ENCODE assay signal across 8 mouse cellular contexts in the genomic region with DNA sequence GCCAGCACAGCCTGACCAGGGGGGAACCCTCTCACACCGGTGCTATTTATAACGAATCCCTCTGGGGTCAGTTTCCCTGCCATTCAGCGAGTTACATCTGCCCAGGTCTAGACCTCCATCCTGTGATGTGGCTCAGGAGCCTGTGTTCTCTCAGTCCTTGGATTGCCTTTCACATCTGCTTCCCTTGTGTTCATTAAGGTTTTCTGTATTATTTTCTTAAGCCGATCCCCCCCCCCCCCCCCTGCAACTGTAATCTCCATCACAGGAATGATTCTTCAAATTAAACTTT. TPM values are rescaled to one million over a fixed set of nuclear protein-coding genes. Genes with fewer than 3 reads are reported as not detected.
DNase-seq lines count a peak whose midpoint lies in the region; ATAC-seq lines count a peak whose summit lies in the region.

No protein-coding gene starts in this region.

- H3K9me3 ChIP-seq in heart, embryonic 15.5 days (replicated peaks): no peaks in the 10 kb centered on the region
- no peaks in the 10 kb centered on the region for H3K9me3 ChIP-seq in hindbrain, embryonic 14.5 days (ENCODE audit: control insufficient read depth, low read length)
- H3K9me3 ChIP-seq in midbrain, embryonic 13.5 days: no peaks in the 10 kb centered on the region

- H3K36me3 ChIP-seq in heart, embryonic 15.5 days: no peaks in the 10 kb centered on the region
- no peaks in the 10 kb centered on the region for H3K36me3 ChIP-seq in hindbrain, embryonic 14.5 days (replicated peaks; ENCODE audit: control insufficient read depth, insufficient read depth)
- no peaks in the 10 kb centered on the region for H3K36me3 ChIP-seq in midbrain, embryonic 13.5 days

- no peak overlapping the region for H3K27ac ChIP-seq in heart, embryonic 15.5 days
- H3K27ac ChIP-seq in hindbrain, embryonic 14.5 days: no peak overlapping the region
- no peak overlapping the region for H3K27ac ChIP-seq in midbrain, embryonic 13.5 days

- H3K27me3 ChIP-seq in heart, embryonic 15.5 days: no peaks in the 10 kb centered on the region; the same call in 1 of the 2 replicates
- H3K27me3 ChIP-seq in hindbrain, embryonic 14.5 days (ENCODE audit: control insufficient read depth, insufficient read depth, low read length): no peaks in the 10 kb centered on the region
- H3K27me3 ChIP-seq in midbrain, embryonic 13.5 days: no peaks in the 10 kb centered on the region

- H3K4me2 ChIP-seq in heart, embryonic 15.5 days: peak overlapping the region; percentile 53
- peak overlapping the region; percentile 40 for H3K4me2 ChIP-seq in hindbrain, embryonic 14.5 days (replicated peaks)
- peak overlapping the region; percentile 43 for H3K4me2 ChIP-seq in midbrain, embryonic 13.5 days (replicated peaks)

- WGBS in heart, embryonic 15.5 days: 14% methylated on average over 4 of the region's 4 CpGs
- WGBS in hindbrain, embryonic 14.5 days: 25% methylated on average over 4 of the region's 4 CpGs
- WGBS in midbrain, embryonic 13.5 days: 26% methylated on average over 4 of the region's 4 CpGs

- no peak for ATAC-seq in heart, embryonic 15.5 days (replicated peaks; ENCODE audit: insufficient number of reproducible peaks, insufficient read depth, low FRiP score, low read depth)
- peak; percentile 19 for ATAC-seq in activated CD4-positive, CD25-positive, alpha-beta regulatory T cell, adult 4 months
- no peak for ATAC-seq in hindbrain, embryonic 14.5 days (ENCODE audit: low FRiP score)
- no peak for ATAC-seq in midbrain, embryonic 13.5 days

- intact Hi-C loops in heart, postnatal 36 days (cut with DNase I): loop anchor here (1.0 to 10.0 kb wide), 2 partner anchors 88 to 199 kb away; no protein-coding TSS in a partner anchor

- H3K9ac ChIP-seq in heart, embryonic 15.5 days: no peak overlapping the region
- no peak overlapping the region for H3K9ac ChIP-seq in hindbrain, embryonic 14.5 days
- H3K9ac ChIP-seq in midbrain, embryonic 13.5 days (replicated peaks): peak overlapping the region; percentile 50

- H3K4me3 ChIP-seq in heart, embryonic 15.5 days: peak overlapping the region; percentile 15; the same call in 1 of the 2 replicates
- 0 out of 2 replicates have a peak overlapping the region, but pooled peaks have one; percentile 7 for H3K4me3 ChIP-seq in hindbrain, embryonic 14.5 days (replicated peaks; ENCODE audit: low read length)
- H3K4me3 ChIP-seq in midbrain, embryonic 13.5 days (replicated peaks): peak overlapping the region; percentile 18; the same call in 1 of the 2 replicates

- peaks cover 6% of the 10 kb centered on the region; the same call in 1 of the 2 replicates for H3K4me1 ChIP-seq in heart, embryonic 15.5 days (replicated peaks)
- no peaks in the 10 kb centered on the region for H3K4me1 ChIP-seq in hindbrain, embryonic 14.5 days (replicated peaks; ENCODE audit: control insufficient read depth, insufficient read depth, low read length)
- no peaks in the 10 kb centered on the region for H3K4me1 ChIP-seq in midbrain, embryonic 13.5 days (replicated peaks)

- DNase-seq in heart, postnatal 36 days: no peak
- no peak for DNase-seq in hindbrain, embryonic 14.5 days (ENCODE audit: low spot score)
- no peak for DNase-seq in frontal cortex, adult 2 months (ENCODE audit: extremely low spot score in 1 of 2, low spot score in 1 of 2)
- no peak for DNase-seq in left cerebral cortex, adult 9 months (ENCODE audit: low spot score in 2 of 2)
- no peak for DNase-seq in thymus, postnatal 10 days (ENCODE audit: low spot score in 2 of 2)

RNA-seq across cellular contexts. Expression of a gene that starts 22.1 kb away (rescaled TPM):
- polyA plus RNA-seq in heart, embryonic 15.5 days (2015; fragmentation: Nextera tagmentation; extraction: Ambion mirVana): 87.0 and 94.9 TPM in 2 replicates
- total RNA-seq in heart, postnatal 36 days (2021): 10 to 100 TPM; 57.1 to 58.5 TPM
- polyA plus RNA-seq in activated CD4-positive, CD25-positive, alpha-beta regulatory T cell, adult 4 months (2017; shearing (Covaris generic)): 1 to 10 TPM; 5.9 to 7.6 TPM
- 176 and 196 TPM in 2 replicates for polyA plus RNA-seq in hindbrain, embryonic 14.5 days (2014; fragmentation: Nextera tagmentation; extraction: Ambion mirVana)
- 114 and 126 TPM in 2 replicates for polyA plus RNA-seq in midbrain, embryonic 13.5 days (2015; fragmentation: Nextera tagmentation; extraction: Ambion mirVana)
- 76.6 and 90.6 TPM in 2 replicates for polyA plus RNA-seq in frontal cortex, adult 2 months (2012; rRNA removed)
